Mouse (Mus musculus) induced T-regulatory cell, adult 2 months (primary cell): ENCODE results near the gene Hecw2.

Experiments used
- DNase-seq: peaks from one replicate; pipeline ENCODE4 v3.0.0-alpha.2; 2012; ENCODE audit warnings: low read depth

Gene Hecw2

DNA sequence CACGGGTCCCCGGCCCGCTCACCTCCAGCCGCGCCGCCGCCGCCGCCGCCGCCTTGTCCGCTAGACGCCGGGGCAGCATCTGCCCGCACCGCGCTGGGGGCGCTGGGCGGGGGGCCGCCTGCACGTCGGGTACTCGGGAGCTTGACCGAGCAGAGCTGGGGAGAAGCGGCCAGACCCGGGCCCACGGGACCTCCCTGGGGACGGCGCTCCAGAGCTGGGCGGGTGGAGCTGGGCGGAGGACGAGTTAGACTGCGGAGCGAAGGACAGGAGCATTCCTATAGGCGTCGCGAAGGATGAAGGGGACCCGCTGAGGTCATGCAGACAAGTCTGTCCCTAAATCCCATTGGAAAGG is at the start of gene Hecw2:
Gene Hecw2, minus strand, starts transcription at position 215 of the 352 bp plus-strand sequence.
- no peak for DNase-seq

DNA sequence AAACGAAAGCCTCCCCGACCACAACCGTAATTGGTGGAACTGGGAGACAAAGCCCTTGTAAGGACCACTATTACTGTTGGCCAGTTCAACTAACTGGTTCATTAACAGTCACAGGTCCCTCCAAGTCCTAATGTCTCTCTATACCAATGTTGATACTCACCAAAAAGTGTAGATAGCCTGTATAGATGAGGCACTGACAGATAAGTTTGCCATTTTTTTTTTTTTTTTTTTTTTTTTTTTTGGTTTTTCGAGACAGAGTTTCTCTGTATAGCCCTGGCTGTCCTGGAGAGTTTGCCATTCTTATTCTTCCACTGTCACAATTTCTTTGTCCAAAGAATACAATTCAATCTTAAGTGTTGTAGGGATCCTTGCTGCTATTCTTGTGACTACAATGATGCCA is 47.8 kb upstream of the Hecw2 start:
- no peak for DNase-seq

DNA sequence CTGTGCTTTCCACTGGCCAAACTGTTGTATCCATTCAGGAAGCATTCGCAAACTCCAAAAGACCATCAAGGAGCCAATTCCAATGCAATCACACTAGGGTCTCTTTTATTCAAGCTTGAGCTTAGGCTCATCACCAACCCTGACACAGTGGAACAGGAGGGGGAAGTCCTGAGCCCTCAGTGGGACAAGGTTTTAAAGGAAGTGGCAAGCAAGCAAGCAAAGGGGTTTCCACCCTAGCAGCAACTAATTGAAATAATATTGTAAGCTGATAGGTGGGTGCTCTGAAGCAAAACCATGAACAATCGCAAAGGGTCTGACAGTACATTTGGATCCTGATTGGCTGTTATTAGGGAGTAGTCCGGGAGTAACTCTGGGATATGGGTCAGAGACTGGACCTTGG is 25.3 kb upstream of the Hecw2 start:
- DNase-seq, result no peak

DNA sequence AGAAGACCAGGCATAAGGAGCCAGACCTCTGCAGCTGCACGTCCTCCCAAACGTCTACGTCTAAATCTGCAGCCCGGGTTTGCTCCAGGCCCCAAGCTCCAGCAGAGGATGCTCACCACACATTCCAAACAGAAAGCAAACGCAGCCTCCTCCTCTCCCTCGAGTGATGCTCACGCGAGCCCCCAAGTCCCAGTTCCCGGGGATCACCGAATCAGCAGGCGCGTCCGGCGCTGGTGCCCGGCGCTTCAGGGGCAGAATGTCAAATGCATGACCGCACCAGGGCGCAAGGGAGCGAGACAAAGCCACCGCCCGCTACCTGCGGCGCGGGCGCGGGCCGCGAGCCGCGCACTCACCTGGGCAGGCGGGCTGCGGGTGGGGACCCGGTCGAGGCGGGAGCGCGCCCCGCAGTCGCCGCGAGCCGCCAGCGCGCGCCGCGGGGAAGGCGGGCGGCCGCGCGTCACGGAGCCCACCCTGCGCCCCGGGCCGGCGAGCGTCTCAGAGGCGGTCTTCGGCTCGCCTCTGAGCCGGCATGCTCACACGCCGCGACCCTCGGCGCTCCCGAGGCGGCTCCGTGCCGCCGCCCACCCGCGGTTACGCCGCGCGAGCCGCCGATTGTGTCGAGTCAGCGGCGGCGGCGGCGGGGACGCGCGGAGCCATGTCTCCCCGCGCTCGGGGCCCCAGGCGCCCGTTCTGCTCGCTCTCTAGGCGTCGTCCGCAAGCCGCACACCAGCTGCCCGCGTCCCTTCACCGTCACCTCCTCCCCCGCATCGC is 600 bp downstream of the Hecw2 start:
- no peak for DNase-seq

DNA sequence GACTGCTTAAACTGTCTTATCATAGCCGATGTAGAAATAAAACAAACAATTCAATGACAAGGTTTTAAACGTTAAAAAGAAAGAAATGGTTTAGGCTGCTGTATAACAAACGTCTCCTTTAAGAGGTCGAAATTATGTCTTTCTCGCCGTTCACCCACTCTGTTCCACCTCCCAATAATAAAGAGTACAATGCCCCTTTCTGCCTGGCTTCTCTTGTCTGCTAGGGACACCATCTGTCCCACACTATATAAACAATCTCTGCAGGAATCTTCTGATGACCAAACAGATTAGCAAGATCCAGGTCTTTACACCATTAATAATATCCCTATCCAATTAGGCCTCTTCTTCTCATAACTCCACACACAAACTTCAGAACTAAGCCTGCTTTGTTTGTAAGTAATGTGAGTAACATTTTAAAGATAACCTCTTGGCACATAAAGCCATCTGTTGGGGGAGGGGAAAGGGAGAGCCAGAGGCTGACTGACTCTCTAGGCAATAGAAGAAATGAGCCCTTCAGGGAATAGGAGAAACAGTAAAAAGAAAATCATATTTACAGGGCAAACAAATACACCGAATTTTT is 1.7 kb downstream of the Hecw2 start:
- DNase-seq, result no peak

DNA sequence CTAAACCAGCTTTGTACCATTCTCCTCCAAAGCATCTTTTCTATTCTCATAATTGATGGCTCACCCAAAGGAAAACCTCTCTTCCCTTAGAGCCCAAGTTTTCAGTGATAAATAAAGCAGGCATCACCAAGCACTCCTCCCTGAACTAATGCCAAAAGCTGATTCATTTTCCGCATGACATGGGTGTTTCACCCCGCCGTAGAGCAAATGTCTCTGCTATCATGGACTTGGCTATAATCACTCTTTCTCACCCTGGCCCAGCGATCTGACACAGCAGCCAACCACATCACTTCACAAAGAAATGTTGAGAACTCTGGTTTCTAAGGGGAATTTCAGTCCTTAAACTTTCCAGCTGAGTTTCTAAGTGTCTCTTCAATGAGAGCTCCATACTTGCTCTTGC is 7.4 kb downstream of the Hecw2 start:
- DNase-seq, result no peak

DNA sequence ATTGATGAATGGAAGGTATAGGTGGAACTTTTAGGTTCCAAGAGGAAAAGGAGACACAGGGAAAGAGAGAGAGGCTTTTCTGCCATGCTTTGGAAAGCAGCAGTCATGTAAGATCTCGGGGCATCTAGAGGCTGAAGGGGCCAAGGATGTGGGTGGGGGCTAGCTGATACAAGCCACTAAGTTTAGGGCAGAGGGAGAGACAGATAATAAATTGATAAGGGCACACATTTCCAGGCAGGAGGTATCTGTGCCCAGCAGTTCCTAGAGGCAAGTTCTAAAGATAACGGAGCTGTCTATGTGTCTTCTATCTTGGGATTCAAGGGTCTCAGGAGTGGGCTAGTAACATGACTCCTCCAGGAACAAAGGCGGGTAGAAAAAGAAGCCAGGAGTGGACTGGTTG is 8.6 kb downstream of the Hecw2 start:
- no peak for DNase-seq

DNA sequence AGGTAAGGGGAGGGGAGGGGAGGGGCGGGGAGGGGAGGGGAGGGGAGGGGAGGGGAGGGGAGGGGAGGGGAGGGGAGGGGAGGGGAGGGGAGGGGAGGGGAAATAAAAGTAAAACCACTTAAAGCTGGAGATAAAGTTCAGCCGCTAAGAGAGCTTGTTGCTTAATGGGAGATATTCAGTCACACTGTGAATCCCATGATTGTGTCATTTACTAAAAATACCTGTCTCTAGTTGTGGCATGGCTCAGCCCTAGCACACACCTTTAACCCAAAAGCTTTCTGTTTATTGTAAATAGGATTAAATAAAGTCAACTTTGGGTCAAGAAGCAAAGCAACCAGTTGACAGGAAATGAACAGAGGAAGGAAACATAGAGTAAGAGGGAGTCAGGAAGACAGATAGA is 14.3 kb downstream of the Hecw2 start:
- DNase-seq, result no peak

DNA sequence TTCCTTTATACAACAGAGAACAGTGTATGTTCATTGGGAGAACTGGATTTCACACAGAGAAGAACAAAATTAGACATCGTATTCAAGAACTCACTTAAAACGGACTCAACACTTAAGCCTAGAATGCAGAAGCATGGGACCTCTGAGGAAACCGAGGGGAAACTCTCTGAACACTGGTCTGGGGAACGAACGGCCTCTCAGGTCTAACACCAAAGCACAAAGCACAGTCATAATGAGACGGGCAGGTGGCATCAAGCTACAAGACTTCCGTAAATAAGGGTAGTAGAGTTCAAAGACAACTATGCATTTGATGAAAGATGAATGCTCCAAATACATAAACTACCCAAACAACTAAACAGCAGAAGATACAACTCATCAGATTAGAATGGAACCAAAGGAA is 15.8 kb downstream of the Hecw2 start:
- DNase-seq, result no peak

DNA sequence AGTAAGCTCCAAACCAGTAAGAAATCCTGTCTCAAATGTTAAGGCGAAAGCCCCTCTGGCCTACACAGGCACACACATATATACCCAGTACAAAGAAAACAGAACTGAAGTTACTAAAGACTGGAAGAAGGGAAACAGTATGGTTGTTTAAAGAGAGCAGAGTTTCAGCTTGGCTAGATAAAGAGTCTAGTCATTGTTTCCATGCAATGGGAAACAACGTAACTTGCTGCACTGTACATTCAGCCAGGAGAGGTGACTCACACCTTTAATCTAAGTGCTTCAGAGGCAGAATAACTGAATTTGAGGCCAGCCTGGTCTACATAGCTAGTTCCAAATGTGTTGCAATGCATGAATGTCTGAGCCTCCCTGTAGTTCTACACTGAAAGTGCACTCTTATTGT is 18.4 kb downstream of the Hecw2 start:
- DNase-seq, result peak; percentile 4

DNA sequence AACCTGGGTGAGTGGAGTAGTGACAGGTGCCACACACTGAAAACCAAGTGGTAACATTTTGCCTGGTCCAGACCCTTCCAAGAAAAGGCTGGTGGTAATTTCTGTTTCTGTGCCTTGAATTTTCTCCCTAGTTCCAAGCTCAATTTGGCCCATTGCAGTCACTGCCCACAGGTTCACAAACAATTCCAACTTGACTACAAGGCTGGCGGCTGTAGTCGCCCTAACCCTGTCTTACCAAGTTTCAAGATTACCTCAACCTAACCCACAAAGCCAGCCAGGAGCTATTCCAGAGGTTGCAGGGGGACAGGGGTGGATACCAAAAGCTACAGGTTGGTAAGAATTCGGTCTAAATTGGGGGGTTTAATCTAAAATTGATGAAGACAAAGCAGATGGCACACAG is 27.0 kb downstream of the Hecw2 start:
- DNase-seq, result no peak

DNA sequence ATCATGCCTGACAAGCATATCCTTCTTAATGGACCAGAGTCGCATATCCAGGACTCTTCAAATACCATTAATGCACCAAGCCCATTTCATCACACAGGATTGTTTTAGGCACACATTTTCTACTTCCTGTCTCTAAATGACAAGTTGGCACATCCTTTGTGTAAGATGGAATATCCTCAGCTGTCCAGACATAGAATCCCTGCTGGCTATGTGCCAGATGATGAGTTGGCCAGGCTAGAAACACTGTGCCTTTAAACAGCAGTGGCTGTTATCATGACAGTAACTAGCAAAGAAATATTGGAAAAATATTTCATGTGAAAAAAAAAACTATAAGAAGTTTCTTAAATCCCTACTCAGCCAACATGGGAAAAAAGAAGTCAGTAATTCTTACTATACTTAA is 35.4 kb downstream of the Hecw2 start:
- no peak for DNase-seq

DNA sequence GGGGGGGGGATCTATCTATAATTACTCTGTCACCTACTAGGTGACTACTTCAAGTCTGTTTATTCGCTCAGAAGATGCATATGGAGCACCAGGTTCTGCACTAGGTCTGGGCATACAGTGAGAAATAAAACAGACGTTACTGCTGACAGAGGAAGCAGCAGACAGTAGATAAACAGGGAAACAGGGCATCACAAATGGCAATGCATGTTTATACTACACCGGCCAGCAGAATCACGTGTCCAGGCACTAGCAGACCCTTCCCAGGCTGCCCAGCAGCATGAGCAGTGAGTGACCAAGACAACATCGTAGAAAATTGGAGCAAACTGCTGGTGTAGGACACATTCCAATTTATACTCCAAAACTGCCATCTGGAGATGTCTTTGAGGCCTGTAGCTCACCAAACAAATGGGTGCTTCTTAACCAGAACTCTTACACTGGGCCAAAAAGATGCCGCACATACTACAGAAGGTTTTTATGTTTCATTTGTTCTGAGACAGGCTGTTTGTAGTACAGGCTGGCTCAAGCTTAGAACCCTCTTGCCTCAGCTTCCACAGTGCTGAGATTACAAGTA is 41.7 kb downstream of the Hecw2 start:
- no peak for DNase-seq

DNA sequence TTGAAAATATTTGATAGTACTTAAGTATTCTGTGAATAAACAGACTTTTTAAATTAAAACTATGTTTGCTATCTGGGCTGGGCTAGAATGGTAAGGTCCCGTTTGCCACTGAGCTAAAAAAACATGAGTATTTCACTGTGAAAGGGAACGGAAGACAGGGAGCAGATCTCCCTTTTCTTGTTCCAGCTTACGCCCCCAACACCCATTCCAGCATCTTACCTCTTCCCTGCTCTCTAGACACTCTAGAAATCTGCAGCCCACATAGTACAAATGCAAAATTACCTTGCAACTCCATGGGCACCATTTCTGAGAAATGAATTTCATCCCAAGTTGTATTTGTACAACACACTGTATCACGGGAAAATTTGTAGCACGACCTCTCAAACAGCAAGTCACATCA is 49.9 kb downstream of the Hecw2 start:
- no peak for DNase-seq

DNA sequence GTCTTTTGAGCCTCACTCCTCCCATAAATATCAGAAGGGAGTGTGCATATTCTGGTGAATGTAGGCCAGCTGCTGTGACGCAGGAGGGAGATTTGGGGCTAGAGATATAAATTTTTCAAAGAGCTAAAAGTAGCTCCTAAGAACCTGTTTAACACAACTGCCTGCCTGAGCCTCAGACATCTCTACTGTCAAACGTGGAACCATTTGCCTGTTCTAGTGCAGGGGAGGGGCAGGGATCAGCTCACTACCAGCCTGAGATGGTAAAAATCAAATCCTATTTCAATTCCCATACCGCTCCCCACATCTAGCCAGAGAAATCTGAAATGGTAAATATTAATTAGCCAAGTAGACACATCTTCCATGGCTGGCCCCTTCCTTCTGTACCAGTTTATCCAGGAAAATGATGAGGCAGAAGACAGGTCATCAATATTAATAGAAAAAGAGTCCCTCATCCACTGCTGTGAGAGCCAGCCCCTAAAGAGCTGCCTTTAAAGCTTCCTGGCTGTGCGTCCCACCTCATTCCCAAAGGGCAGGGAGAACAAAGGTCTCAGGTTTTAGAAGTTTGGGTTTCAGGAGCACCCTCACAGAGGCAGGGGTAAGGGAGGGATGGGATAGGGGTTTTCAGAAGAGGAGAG is 61.0 kb downstream of the Hecw2 start:
- DNase-seq, result no peak

DNA sequence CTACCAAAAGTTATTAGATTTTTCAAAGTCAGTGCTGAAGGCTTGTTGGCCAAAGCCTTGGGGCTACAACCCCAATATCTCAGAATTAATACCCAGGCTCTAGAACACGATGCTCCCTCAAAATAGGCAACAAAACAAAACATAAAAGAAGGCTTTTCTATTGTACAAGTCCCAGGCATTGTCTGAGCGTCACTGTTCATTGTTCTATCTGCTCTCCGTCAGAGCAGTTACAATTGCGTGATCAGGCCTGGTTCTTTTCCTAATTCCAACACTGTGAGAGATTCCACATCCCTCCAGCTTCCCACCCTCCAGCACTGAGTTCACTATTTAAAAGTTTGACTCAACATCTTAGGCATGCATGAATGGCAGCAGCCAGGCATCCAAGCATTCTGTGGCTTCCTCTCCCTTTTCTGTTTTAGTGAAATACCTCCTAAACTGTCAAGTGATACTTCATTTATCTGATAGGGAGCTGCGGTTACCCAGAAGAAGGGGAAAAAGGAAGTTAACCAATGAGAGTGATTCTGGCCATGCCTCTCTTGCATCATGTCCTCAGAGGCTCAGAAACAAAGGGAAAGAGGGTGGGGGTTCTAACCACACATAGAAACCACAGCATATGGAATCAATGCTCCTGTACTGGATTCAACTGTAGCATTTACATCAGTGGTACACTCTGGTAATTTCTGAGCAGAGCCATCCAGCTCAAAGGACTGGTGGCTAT is 66.1 kb downstream of the Hecw2 start:
- no peak for DNase-seq

DNA sequence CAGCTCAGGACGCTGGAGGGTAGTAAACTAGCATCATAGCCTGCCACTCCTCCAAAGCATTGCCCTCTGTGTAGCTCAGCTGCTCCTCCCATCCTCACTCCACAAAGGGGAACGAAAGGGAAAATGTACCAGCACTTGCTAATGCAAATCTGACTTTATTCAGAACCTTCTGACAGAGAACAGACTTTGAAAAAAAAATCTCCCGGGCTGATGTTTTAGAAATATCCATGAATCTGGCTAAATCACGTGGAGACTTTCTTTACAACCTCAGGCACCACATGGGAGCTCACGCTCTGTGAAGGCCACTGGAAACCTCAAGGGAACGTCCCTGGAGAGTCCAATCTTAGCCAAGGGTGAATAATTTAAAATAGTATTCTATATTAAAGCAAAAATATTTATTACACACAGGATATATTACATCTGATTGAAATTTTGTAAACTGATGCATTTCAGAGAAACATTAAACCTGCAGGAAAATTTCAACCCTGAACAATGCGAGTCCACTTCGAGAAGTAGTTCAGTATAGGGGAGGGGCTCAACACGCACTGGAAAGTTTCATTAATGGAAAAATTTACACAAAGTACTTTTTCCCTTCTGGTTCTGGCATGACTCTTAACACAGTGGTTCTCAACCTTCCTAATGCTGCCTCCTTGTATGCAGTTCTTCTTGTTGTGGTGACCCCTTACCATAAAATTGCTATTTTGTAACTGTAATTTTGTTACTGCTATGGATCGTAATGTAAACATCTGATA is 67.8 kb downstream of the Hecw2 start:
- DNase-seq, result no peak

DNA sequence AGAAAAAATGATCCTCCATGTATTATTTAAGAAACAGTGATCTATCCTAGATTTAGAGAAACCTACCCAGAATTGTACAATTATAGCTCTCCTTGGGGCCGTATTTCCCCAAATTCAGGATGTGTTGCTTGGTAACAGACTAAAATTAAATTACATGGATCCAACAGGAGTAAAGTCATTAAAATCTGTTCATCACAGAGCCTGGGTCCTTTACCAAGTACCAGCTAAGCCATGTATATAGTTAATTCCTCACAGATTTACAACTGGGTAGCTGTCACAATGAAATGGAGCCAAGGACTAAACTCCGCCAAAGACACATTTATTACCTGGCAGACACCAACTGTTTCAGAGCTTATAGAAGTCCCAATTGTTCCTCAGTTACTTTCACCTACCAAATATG is 72.4 kb downstream of the Hecw2 start:
- DNase-seq, result no peak

DNA sequence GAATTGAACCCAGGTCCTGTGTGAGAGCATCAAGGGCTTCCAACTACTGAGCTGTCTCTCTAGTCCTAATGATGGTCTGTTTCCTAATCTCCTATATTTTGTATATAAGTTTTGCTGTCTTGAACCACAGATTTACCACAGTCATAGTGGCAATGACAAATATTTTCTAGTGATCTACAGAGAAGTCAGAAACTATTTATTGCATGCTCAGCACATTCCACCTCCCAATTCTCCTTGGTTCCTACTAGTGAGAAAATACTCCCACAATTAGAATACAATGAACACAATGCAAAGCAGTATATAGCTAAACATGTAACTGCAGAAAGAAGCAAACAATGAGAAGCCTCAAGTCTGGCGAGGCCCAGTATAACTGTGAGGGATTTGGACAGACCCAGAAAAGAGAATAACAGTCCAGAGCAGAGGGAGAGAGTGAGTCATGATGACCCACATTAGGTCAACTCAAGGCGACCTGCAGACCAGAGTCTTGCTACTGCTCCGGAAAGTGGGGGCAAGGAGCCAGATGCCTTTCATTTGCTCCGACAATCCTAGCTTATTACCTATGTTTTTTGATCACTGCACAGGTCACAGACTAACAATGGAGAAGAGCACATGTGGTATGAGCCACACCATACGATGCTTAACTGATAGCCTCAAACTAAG is 73.8 kb downstream of the Hecw2 start:
- no peak for DNase-seq

DNA sequence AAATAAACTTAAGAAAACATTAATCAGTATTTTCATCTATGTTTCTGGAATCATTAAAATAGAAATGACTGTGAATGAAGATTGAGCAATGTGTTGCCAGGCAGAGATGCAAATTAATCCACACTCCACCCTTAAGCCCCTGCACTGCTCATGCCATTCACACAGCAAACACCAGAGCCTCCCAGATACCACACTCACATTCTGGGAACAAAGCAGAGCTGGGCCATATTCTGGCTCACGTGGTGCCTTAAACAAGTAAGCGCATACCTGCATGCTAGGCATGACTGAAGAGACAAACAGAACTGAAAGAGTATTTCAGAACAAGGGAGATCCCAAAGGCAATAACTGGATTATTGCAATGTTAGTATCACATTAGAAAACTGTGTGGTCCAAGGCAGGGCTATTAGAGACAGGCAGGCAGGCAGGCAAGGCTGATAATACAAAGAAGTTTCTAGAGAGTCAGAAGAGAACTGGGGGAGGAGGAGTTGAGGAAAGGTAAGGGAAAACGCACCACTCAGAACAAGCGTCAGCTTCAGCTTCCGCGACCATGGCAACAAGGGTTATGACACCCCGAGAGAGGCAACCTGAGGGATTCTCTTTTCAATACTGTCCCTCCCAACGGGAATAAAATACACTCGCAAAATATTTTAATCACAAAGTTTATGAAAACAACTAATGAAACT is 75.2 kb downstream of the Hecw2 start:
- DNase-seq, result no peak
